Mouse (Mus musculus): ENCODE results near the gene Fyn. TPM values are rescaled to one million over a fixed set of nuclear protein-coding genes. Genes with fewer than 3 reads are reported as not detected.

The Fyn gene
- total RNA-seq (2021), result 10 to 100 TPM; 46.6 to 48.6 TPM
- long read RNA-seq, experiment 1, transcript Fyn-202 (14 exons, 3,528 nt), result major isoform, 34 of 67 reads
- long read RNA-seq, experiment 1, transcript Fyn-201 (14 exons, 3,562 nt), result minor isoform, 12 of 67 reads
- long read RNA-seq, experiment 1, partial matches to known transcripts, result 7 of 67 reads
- long read RNA-seq, experiment 1, other reads (novel, unspliced or antisense), result 14 of 67 reads
- long read RNA-seq, experiment 2, transcript Fyn-202 (14 exons, 3,528 nt), result major isoform, 18 of 36 reads
- long read RNA-seq, experiment 2, transcript Fyn-201 (14 exons, 3,562 nt), result minor isoform, 9 of 36 reads
- long read RNA-seq, experiment 2, partial matches to known transcripts, result 5 of 36 reads
- long read RNA-seq, experiment 2, other reads (novel, unspliced or antisense), result 4 of 36 reads

DNA sequence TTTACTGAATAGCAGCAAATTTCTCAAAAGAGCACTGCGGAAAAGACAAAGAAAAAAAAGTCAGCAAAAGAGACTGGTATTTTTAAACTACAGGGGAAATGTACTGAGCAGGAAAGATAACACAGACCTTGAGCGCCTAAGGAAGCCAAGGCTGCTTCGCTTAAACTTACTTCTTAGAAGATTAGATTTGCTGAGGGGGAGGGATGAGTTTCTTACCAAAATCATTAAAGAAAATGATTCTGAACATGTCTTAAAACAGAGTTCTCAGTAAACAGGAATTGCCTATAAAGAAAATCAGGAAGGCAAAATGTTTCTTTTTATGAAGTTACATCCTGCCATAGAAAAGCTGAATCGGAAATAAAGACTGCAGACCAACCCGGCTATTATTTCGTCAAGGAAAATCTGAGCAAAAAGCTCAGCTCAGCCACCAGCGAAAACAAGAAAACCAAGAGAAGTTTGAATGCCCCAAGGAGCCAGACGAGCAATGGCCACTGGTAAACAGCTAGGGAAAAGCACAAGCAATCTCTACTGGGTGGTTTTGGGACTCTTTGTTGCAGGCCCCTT lies at the start of gene Fyn:
TSS of gene Fyn (plus strand) at position 284 of the 564 bp plus-strand sequence.
- no peak for DNase-seq

DNA sequence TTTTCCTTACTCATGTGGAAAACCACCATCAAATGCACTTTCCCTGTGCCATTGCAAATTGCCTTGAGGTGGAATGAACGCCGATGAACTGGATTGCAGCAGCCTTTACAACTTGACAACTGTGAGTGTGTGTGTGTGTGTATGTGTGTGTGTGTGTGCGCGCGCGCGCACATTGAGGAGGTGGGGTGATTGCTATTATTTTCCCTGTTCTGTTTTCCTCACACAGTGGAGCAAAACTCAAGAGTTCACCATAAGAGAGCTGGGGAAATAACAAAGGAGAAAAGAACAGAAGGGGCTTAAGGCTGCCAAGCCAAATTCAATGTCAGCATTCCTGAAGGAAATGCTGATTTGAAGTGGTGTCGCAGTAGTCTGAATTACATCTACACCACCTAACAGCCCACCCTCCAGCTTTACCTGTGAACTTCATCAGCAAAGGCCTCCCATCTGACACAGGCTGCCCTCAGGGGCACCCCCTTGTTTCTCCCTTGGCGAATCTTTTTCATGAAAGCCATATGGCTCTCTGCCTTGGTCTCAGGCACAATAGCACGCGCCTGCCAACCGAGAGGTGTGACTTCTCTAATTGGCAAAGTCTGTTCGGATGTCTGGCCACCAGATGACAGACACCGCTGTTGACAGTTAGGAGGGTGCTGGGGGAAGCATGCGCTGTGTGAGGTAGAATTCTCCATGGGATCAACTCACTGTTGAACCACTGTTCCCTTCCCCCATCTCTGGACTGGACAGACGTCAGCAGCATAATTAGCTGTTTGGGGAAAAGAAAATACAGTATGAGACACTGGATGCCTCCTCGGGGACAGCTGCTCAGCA lies 47.6 kb upstream of the Fyn start:
- DNase-seq, result no peak

DNA sequence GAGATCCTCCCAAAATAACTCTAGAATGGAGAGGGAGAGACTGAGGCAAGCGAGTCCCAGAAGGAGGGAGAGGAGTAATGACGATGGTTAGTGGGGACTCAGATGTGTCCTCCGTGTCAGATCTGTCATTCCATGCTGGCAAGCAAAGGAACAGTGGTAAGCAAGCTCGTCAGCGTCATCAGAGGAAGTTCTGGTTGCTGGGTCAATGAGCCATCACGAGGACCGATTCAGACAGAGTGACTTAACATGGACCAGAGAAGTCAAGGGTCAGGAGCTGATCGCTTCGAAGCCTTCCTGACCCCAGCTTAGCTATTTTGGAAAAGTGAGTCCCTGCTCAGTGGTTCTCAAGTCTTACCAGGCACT lies 47.1 kb upstream of the Fyn start:
- DNase-seq, result no peak

DNA sequence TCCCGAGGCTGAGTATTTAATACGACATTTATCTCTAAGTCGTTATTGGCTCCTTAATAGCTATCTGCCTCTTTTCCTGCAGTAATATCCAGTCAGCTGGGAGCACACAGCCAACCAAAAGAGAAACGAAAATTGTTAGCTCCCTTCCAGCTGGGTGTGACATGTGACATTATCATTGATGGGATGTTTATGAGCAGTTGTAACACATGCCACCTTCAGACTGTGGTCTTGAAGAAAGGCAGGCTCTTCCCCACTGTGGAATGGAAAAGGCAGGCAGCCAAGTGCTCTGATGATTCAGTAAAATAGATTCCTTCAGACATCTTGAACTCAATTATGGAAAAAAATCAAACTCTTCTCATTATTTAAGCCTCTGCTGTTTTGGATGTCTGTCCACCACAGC lies 46.5 kb upstream of the Fyn start:
- DNase-seq, result no peak

DNA sequence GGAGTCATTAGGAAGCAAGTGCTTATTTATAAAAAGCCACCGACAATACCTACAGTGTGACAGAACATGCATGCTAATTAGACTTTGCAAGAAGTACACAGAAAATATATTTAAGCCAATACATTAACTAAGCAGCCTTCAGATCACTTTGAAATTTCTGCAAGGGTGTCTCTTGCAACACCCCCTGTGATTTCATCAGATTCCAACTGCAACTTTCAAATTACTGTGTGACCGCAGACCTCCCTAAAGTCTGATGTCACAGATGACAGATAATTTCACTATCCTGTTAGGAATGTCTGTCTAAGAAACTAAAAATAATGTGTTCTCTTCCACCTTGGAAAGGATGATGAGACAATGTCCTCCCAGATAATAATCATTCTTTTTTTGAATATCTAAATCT lies 44.4 kb upstream of the Fyn start:
- DNase-seq, result no peak

DNA sequence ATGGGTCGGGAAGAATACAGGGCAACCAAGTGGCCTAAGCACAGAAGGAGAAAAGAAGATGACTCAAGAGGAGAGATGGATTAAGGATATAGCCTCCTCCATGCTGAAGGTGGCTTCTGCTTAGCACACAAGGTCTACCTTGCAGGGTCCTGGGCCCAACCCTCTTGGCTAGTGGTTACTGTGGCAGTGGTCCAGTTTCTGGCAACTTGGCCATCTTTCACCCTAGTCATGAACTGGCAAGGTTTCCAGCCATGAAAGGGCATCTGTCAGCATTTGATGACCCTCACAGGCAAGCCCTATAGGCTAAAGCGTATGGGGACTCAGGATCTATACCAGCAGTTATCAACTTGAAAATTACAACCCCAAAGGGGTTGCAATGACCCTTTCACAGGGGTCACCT lies 40.0 kb upstream of the Fyn start:
- DNase-seq, result no peak

DNA sequence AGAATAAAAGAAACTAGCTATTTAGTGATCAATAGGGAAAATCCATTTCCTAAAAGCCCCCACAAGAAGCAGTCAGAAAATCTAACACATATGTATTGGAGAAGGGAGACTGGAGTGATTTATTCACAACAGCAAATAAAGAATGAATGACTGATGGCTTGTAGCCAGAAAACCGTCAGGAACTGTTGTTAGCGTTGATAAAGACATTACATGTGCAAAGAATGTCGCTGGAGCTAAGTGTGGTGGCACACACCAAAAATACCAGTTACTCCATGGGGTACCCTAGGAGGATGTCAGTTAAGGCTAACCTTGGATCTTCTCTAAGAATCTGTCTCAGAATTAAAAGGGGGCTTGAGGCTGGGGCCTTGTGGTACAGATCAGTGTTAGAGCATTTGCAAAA lies 34.3 kb upstream of the Fyn start:
- no peak for DNase-seq

DNA sequence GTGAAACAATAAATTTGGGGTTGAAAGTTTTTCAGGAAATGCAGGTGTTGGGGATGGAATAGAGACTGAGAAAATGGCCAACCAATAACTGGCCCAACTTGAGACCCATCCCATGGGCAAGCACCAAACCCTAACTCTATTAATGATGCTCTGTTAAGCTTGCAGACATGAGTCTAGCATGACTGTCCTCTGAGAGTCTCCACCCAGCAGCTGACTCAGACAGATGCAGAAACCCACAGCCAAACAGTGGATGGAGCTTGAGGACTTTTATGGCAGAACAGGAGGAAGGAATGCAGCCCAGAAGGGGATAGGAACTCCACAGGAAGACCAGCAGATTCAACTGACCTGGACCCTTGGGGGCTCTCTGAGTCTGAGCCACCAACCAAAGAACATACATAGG lies 32.8 kb upstream of the Fyn start:
- no peak for DNase-seq

DNA sequence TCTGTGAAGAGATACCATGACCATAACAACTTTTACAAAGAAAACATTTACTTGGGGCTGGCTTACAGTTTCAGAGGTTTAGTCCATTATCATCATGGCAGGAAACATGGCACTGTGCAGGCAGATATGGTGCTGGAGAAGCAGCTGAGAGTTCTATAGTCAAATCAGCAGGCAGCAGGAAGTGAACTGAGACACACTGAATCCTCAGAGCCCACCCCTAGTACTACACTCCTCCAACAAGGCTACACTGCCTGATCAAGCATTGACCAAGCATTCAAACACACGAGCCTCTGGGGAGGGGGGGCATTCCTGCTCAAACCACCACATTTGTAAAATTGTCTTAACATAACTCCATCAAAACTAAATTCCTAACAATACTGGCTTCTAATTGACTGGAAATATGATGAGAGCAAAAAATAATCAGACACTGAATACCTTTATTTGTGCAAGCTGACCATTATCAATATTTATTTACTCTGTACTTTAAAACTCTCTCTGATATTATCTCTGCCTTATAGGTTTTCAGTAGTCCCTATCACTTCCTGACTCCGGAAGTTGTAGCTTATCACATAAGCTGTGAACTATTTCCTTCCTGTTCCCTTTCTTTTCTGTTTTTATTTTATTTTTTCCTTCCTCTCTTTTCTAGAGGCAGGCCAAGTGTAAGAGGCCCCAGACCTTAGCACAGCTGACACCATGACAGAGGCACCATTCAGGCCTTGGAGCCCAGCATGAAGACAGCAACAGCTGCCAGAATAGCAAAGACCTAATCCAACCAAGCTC lies 29.3 kb upstream of the Fyn start:
- DNase-seq, result no peak

DNA sequence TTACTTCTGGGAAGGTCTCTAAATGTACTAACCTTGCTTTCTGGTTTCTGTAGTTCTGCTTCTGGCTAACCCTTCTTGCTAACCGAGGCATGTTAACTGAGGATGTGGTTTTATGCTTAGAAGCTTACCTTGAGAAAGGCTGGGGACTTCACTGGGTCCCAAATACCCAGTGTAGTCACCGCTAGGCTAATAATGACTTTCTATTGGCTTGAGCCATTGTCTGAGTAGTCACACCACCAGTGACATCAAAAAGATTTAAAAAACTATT lies 28.8 kb upstream of the Fyn start:
- DNase-seq, result no peak

DNA sequence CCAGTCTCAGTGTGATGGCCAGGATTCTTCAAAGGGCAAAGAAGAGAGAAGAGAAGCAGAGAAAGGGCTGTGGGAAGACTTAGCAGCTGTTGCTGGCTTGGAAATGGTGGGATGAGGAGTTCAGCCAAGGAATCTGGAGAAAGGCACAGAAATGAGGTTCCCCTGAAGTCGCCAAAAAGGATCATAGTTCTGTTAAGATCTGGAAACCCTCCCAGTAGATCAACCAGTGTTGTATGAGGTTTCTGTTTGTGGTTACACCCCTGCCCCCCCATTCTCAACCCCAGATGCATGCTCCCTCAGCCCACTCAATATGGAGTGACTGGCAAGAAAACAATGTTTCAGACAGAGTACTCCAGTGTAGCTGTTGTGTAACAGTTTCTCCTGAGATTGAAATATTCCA lies 25.1 kb upstream of the Fyn start:
- DNase-seq, result no peak

DNA sequence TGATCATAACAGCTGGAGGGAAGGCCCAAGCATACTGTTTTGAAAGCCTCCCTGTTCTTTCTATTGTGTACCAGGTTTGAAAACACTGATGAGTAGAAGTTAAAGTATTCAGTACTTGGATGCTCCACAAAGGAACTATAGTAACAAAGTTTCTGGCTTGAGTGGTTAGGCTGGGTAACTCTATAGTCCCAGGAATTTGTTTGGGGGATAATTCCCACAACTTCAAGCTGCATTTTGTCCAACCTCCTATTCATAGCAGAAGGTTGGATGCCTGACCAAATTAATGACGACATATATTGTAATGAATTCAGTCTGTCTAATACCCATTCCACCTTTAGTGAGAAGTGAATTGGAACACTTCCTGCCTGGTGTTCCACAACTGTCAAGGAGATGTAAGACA lies 22.7 kb upstream of the Fyn start:
- no peak for DNase-seq

DNA sequence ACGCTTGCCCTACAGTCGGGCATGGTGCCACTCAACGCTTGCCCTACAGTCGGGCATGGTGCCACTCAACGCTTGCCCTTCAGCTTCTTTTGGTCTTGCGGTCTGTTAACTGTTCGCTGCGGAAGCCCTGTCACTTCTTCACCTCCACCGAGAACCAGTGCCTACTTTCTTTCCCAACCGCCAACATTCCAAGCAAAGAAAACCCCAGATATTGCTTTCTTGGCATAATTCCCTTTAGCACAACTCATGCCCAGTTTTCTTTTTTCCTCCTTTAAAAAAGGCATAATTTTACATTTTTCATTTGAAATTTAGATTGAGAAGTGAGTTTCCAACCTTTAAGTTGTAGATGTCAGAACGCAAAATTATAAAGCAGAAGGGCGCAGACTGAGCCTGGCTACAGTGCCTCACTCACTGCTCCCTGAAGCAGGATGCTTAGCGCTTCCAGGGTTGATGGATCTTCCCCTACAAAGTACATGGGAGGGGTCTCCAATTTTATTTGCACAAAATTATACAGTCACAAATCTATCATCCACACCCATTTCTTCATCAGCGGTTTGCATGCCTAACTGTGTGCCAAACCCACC lies 18.8 kb upstream of the Fyn start:
- no peak for DNase-seq

DNA sequence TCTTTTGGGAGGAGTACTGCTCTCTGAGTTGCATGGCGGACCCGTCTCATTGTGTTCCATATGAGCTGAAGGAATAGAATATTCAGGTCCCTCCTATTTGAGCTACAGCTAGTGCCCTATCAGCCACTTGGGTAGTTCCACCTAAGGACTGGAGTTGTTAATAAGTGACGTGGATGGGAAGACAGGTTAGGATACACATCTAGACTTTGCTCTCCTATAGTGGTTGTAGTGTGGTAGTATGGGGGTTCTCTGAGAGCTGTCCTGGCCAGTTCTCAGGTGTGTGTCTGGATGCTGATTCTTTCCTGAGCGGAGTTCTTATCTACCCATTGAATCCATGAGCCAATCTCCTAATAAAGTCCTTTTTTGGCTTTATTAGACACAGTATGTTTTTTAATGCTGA lies 4.5 kb upstream of the Fyn start:
- DNase-seq, result no peak

DNA sequence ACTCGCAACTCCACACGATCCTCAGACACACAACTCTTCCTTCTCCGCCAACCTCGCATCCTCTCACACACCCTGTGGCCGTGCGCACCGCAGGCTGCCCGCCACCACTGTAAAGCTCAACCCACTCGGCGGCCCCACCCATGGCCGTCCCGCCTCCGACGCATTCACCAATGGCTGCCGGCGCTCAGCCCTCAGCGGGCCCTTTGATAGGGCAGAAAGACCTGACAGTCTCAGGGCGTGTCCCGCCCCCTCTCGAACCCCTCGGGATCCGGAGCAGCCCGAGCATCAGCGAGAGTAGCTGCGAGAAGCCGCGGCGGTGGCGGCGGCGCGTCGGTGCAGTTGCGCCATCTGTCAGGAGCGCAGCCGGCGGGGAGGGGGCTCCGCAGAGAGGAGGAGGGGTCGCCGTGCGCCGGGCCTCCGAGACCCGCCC lies 862 bp downstream of the Fyn start:
- peak; percentile 96 for DNase-seq

DNA sequence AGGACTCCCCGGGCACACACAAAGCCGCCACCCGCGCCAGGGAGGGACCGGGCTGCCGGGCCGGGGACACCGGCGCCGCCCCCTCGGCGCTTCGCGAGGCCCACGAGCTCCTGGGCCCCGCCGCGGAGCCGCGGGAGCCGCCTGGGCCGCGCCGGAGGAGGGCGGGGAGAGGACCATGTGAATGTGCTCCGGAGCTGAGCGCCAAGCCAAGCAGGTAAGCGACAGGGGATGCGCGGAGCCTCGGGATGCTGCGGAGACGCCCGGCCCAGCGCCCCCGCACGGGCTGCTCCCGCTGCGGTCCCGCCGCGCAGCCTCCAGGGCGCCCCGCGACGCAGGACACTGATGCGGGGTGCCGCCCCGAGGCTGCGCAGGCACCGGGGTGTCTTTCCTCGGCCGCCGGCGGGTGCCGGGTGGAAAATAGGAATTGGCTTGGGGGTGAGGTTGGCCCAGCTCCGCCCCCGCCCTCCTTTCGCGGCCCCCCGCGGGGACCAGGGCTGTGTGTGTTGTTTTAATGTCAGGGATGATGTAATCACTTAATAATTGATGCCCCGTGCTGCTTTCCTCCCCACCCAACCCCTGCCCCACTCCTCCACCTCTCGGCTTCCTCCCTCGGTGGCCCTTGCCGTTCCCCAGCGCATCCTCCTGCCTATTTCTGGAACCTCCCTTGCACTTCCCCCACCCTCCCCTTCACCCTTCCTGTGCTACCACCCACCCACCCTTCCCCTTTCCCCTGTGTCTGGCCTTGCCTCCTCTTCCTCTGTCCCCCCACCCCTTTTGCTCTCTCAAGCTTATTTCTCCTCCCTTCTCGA lies 1.5 kb downstream of the Fyn start:
- DNase-seq, result peak; percentile 58

DNA sequence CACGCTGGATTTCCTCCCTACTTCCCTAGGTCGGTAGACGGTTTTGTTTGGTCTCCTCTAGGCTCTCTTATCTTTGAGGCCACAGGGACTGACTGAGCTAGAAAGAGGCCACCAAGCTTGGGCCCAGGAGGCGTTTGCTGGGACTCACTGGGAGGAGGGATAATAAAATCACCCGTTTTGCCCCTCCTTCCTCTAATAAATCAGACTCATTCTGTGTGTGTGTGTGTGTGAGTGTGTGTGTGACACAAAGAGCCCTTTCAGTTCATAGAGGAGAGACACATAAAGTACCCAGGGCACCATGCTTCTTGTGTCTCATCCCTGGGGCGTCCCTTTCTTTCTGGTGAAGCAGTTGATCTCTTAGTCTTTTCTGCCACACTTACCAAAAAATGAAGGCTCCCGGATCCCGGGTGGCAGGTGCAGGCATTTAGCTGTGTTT lies 2.1 kb downstream of the Fyn start:
- DNase-seq, result peak; percentile 53

DNA sequence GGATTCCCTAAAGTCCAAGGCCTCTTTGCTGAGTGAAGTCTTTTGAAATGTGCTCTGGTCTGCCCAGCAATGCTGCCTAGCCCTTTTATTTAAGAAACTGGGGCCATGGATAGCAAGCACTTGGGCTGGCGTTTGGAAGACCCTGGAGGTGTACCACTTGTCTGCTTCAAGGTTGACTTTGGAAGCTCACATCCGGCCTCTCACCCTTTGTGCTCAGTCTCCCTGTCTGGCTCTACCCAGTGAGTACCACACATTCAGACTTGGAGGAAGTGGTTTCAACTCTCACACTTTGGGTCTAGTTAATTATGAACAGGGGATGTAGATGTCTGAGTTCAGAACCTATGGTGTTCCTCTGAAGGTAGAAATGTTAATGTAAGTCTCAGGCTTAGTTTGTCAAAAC lies 2.8 kb downstream of the Fyn start:
- DNase-seq, result peak; percentile 27

DNA sequence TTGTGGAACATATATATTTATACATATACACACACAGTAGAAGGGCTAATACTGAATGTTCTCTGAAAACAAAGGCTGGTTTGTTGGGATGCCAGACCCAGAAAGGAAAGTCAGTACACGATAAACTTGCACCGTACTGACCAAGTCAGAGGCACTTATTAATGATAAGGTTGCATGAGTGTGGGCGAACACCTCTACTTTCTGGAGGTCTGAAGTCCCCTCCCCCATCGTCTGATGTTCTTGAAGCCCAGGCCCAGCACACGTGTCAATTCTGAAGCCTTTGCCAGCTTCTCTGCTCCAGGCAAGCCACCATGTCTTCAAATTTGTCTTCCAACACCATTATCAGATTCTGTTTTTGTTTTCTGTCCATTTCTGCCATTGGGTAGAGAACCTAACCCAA lies 3.3 kb downstream of the Fyn start:
- DNase-seq, result no peak

DNA sequence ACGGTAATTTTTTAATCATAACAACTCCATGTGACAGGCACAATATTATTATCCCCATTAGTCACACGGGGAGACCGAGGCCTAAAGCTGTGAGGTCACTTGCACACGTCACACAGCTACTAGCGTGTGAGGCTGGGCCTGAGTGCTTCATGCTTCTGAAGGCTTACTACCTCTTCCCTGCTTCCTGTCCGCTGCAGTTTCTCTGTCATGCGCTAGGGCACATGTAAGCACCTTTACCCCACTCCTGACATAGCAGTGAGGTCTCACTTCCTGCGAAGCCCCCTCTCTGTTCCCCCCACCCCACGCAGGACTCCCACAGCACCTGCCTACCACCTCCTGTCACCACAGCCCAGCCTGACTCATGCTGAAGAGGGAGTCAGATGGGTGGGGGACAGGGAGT lies 8.0 kb downstream of the Fyn start:
- no peak for DNase-seq

DNA sequence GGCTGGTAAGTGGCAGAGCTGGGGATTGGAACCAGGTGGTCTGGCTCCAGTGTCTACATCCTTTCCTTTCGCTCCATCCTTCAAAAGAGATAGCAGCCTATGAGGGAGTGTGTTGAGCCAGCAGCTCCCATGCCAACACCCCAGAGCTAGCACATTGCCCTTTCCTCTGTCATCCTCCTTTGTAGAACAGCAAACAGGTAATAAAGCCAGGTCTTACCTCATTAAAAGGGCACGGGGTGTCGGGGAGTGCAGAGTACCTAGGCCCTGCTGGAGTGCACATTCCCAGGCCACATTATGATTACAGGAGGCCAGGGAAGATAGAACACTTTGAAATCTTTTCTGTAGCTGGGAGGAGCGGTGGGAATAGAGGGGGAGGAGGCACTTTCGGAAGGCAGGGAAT lies 8.6 kb downstream of the Fyn start:
- DNase-seq, result no peak

Data from adrenal gland, postnatal 10 days (tissue).